Mouse (Mus musculus): ENCODE data around the gene Gm20388. TPM values are rescaled to one million over a fixed set of nuclear protein-coding genes. Genes with fewer than 3 reads are reported as not detected.

Gene Gm20388
- total RNA-seq, 2 experiments from 2014 or later = 10.7 TPM; not detected in 1

DNA sequence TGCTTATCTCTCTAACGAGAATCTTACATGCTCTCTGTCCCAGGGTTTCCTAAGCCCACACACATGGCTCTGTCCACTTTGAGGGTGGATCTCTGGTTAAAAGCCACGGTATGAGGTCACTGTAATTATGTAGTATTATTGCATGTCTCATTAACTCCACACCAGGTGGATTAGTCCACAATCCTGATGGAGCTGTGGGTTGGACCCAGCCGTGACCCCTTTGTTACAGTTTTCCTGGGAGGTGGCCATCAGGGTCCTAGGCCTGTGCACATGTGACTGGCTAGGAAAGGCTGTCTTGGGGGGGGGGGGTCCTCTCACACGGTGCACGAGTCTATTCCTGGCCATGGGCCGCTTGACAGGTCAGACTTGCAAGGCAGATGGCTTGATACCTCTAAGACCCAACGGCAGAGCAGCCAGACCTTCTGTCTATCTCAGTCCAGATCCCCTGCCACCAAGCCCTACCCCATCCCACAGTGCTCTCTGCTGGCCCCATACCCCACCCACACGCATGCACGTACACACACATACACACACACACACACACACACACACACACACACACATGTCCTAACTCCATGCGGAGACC is 395.3 kb downstream of the Gm20388 start:
- no peak for DNase-seq (ENCODE audit: low spot score in 2 of 2)

DNA sequence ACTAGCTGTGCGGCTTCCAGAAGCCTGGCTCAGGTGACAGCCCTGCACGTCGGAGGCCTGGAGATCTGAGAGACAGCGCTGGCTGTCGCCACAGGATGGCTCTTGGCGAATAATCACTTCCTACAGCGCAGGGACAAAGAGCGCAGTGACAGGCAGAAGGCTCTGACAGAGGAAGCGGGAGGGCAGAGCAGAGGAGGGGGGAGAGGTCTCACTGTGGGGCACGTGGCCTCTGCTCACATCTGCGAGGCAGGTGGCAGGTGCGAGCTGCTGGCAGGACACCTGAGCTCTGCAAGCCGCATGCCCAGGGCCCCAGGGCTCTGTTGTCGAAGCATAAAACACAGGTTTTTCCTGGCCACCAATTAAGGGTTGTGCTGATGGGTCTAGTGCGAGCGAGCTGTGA is 396.5 kb downstream of the Gm20388 start:
- no peak for DNase-seq (ENCODE audit: low spot score in 2 of 2)

DNA sequence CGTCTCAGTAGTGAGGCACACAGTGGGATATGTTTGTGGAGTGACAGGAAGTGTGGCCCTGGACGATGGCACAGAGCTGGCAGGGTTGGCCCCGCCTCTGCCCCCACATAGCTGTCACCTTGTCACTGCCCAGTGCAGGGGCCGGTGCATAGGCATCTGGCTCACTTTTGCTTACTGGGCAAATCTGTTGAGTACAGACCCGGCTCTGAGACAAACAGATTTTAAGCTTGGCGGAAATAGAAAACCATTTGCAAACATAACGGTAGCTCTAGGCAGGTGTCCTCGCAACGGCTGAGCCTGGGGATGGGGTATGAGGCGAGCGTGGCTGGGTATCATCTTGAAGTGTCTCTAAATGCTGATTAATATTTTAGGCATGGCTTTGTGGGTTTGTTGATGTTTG is 396.9 kb downstream of the Gm20388 start:
- DNase-seq (ENCODE audit: low spot score in 2 of 2) = no peak

DNA sequence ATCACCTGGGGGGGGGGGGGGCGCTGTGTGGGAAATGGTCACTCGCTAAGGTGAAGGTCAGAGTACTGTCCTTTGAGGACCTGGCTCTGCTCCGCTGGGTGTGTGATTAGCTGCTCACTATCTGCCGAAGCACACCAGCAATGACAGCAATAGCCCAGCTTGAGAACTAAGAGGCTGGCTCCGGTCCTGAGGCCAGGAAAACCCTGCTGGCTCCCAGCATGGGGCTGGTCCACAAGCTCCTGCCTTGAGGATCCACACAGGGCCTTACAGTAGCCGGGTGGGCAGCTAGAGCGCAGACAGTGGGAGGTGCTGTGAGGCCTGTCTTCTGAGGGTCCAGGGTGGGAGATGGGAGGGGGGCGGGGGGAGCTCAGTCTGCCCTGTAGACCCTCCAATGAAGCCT is 397.5 kb downstream of the Gm20388 start:
- DNase-seq (ENCODE audit: low spot score in 2 of 2) = no peak

DNA sequence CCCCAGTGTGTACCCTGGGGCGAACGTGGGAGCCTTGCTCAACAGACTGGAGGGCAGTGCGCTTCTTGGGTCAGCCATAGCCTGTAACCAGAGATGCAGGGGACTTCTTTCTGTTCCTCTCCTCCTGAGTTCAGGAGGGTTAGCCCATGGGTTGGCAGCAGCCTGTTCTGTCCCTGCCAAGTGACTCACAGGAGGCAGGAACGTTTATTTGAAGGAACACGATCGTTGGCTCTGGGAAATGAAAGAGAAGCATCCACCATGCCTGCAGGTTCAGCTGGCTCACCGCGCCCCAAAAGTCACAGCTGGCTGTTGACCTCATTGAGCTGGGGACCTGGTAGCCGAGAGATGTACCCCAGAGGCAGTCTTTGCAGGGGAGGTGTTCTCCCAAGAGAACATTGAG is 397.9 kb downstream of the Gm20388 start:
- no peak for DNase-seq (ENCODE audit: low spot score in 2 of 2)

DNA sequence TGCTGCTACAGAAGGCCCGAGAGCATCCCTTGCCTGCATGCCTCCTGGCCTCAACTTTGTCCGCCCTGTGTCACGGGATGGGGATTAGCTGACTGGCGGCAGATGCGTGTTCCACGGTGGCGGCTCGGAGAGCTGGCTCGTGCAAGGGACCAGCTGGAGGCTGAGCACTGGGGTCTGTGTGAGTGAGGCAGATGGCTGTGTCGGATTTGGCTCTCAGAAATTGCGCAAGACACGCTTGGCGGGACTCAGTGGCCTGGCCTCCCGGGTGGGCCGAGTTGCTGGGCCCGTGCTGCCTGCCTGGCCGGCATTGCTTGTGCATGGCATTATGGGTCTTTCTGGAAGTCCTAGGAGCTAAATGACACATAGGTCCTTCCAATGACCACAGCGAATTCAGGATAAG is 398.7 kb downstream of the Gm20388 start:
- DNase-seq (ENCODE audit: low spot score in 2 of 2) = peak in 1 of 2 experiments; percentile 56

DNA sequence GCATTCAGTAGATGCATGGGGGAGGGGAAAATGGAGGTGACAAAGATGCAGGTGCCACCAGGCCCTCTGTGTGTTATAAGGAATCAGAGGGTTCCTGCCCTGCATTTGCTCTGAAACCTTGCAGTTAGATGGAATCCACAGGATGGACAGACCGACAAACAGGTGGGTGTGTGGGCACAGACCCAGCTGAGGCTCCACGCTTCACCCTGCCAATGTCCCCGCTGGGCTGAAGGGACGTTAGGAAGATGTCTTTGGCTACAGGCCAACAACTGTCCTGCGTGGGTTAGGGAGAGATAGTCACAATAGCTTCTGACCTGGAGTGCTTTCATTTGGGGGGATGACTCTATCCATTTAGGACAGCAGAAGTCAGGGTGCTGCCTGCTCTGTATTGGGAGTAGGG is 399.4 kb downstream of the Gm20388 start:
- DNase-seq (ENCODE audit: low spot score in 2 of 2) = no peak

DNA sequence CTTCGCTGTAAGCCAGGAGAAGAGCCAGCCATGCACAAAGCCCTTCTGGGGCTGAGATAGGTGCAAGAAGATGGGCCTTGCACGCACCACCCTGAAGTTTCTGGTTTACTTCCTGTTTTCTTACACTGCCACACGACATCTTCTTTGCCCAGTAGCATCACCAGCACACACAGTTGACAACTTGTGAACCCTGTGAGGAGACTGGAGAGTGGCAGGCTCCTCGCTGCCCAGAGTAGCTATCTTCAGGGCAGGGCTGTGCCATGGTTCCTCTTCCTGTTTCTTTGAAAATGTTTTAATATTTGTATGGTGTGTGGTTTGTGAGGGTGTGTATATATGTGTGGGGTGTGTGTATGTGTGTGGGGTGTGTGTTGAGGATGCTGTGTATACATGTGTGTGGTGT is 401.8 kb downstream of the Gm20388 start:
- DNase-seq (ENCODE audit: low spot score in 2 of 2) = no peak

DNA sequence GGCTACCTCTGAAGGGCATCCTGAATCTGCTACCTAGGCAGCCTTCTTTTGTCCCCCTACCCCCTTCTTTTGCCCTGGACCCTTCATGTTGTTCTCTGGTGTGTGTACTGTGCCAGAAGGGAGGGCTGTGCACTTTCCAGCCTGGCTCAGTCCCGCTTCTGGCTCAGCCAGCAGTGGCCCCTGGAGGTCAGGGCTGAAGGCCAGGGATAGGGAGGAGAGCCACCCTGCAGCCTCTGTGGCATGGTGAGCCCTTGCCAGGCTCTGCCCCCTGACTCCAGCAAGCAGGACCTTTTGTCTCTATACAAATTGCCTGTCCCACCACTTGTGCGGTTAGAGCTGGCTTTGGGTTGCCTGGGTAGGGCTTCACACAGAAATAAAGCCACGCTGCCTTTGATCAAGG is 403.0 kb downstream of the Gm20388 start:
- DNase-seq (ENCODE audit: low spot score in 2 of 2) = no peak

DNA sequence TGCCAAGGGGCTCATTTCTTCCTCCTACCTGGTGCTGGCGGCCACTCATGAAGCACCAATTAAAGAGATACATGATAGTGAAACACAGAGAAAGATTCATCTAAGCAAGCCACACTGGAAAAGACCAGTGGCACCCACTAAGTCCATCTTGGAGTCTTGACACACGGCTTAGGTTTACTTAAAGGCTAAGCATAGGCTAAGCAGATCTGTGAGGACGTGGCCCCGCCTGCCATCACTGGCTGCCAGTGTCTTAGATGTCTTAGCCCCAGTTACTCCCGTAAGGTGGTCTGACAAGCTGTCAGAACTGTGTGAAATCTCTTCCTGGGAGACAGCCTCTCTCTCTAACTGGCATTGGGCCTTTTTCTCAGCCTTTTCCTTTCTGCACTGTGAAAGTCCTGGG is 404.3 kb downstream of the Gm20388 start:
- DNase-seq (ENCODE audit: low spot score in 2 of 2) = no peak

DNA sequence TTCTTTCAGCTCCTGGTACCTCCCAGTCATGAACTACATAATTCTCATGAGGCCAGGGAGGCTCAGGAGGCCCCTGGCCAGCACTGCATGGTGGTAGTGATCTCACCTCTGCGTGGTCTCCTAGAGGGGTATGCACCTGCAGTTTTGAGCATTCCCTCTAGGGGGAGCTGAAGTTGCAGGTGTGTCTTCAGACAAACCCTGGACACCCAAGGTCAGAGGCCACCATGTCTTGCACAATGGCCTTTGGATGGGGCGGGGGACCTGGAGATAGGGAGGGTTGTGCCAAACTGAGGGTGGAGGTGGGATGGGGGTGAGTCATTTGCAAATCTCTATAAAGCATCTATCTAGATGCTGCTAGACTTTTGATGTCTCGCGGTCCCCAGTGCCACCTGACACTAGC is 405.0 kb downstream of the Gm20388 start:
- no peak for DNase-seq (ENCODE audit: low spot score in 2 of 2)

DNA sequence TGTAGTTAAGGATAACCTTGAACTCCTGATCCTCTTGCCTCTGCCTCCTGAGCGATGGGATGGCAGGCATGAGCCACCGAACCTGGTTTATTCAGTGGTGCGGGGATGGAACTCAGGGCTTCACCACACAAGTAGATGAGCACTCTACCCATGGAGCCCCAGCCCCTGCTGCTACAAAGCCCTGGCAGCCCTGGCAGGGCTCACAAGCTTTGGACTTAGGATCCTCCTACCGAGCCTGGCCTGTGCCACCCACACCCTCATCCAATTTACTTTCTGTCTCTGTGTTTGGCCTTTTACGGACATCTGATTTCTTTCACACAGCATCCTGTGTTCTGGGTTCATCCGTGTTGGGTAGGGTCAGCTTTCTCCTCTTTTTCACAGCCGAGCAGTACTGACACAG is 406.1 kb downstream of the Gm20388 start:
- no peak for DNase-seq (ENCODE audit: low spot score in 2 of 2)

DNA sequence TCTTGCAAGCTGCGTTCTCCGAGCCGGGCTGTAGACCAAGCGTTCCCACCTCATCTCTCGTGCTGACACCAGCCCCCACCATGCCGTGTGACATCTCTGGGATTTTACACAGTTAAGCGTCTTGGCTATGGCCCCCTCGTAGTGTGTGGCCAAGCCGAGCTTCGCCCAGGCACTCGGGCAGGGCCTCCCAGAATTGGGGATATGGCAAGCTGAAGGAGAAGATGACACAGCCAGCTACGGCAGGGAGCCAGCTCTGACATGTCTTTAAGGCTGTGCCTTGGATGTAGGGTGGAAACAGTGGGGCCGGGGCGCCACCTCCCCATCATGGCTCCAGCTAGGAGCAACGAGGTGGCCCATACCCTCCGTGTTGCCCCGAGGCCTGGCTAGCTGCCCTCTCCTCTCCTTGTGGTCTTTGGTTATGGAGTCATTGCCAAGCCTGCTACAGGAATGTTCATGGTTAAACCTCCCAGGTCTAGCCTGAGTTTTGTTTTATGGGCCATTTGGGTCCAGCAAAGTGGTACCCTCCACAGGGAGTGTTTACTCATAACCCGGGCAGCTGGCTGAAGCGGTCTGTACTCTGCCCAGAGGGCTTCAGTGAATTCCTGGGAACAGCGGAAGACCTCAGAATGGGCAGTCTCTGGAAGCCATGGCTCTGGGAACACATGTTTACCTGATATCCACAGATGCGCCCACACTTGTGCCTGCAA is 406.6 kb downstream of the Gm20388 start:
- no peak for DNase-seq (ENCODE audit: low spot score in 2 of 2)

DNA sequence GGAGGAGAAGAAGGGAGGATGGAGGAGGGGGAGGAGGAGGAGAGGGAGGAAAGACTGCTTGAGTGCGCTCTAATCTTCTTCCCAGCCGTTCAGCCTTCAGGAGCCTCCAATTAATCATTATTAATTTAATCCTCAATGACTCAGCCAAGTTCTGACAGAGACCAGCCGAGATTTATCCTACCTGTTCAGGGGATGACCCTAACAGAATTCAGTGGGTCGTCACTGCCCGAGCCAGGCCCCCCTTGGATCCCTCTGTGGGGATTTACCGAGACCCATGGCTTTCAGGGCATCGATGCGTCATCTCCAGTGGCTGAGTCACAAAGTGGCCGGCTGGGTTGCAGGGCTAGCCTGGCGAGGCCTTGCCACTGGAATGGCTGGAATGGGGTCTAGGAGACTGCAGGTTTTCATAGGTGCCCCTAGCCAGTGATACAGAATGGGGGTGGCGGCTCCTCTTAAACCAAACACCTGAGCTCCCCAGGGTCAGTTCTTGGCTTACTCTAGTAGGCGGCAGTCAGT is 407.9 kb downstream of the Gm20388 start:
- no peak for DNase-seq (ENCODE audit: low spot score in 2 of 2)

DNA sequence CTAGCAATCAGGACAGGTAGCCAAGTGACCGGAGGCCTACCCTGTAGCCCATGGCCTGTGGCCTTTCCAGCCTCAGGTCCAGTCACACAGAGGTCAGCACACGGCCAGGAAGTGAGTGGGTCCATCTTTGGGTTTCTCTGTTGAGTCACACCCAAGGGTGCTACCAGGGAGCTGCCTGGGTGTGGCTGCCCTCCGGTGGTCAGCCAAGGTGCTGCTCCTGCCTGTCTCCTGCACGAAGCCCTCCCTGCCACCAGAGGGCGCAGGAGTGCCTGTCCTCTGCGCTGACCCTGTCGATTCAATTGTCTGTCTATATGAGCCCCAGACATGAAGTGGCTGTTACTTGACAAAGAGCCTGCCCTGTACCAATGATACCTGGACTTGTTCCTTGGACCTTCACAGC is 408.8 kb downstream of the Gm20388 start:
- peak in 1 of 2 experiments; percentile 85 for DNase-seq (ENCODE audit: low spot score in 2 of 2)

DNA sequence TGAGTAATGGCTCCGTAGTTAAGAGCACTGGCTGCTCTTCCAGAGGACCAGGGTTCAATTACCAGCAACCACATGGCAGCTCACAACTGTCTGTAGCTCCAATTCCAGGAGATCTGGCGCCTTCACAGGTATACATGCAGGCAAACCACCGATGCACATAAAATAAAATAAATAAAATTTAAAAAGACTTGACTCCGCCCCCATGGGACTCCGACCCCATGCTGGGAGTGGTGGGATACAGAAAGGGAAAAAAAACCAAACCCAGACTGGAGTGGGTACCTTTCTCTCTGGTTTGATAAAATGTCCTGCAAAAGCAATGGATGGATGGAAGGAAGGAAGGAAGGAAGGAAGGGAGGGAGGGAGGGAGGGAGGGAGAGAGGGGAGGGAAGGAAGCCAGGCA is 409.5 kb downstream of the Gm20388 start:
- no peak for DNase-seq (ENCODE audit: low spot score in 2 of 2)

DNA sequence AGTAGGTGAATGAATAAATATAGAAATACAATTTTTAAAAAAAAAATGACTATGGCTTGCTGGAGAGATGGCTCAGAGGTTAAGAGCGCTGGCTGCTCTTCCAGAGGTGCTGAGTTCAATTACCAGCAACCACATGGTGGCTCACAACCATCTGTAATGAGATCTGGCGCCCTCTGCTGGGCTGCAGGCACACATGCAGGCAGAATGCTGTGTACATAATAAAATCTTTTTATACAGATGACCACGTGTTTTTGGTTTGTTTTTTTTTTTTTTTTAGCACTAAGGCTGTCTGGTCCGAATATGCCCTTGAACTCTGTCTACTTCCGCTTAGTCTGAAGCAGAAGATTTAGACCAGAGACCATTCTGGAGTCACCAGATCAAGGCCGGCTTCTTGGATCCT is 411.1 kb downstream of the Gm20388 start:
- DNase-seq (ENCODE audit: low spot score in 2 of 2) = no peak

DNA sequence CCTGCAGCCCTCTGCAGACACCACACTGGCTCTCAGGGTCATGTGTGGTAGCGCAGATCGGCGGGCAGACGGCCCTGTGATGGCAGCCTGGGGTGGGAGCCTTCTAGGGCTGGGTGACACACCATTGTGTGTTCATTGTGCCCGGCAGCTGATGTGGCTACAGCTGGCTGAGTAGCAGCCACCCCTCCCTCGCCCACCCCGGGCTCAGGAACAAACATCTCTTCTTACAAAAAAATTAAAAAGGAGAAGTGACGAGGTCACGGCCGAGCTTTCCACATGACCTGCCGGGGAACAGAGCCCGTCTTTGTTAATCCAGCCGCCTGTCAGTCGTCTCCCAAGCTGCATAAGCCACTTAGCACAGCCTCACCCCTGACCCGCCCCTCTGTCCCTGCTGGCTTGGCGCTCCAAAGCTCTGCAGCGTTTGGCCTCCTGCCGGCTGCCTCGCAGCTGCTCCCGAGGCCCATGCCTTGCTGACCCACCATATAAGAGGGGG is 412.4 kb downstream of the Gm20388 start:
- DNase-seq (ENCODE audit: low spot score in 2 of 2) = peak in 1 of 2 experiments; percentile 78

DNA sequence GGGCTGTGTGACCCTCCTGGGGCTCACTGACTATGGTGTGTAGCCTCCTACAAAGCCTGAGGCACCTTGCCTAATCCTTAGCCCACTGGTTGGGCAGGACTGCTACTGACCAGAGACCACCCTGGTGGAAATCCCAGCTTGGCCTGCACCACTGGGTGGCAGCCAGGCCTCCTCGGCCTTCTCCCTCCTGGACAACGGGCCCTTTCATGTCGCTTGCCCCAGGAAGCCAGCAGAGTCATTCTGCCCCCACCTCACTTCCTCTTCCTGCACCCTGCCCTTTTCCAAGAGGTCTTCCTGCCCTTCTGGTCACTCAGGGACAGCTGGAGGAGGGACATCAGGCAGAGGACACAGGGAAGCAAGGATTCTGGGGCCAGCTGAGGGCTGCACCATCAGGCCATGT is 413.9 kb downstream of the Gm20388 start:
- DNase-seq (ENCODE audit: low spot score in 2 of 2) = no peak

DNA sequence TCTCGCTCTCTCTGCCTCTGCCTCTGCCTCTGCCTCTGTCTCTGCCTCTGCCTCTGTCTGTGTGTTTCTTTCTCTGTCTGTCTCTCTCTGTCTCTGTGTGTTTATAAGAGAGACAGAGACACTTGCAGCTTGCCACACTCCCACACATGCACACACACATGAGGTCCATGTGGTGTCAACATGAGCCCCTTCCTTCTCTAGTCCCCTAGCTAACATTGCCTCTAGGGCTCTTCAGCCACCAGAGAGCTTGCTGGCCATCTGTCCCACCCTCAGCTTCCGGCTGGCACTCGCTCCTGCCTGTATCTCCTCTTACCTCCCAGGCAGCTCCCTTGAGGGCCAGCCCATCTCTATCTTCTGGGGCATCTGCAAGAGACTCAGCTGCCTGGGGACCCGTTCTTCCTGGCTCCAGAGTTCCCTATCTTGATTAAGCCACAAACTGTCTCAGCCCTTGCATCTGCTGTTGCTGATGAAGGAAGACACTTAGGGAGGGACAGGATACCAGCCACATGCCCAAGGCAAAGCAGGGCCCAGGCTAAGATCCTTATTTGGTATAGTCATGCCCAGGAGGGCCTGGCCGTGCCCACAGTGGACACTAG is 414.6 kb downstream of the Gm20388 start:
- no peak for DNase-seq (ENCODE audit: low spot score in 2 of 2)

DNA sequence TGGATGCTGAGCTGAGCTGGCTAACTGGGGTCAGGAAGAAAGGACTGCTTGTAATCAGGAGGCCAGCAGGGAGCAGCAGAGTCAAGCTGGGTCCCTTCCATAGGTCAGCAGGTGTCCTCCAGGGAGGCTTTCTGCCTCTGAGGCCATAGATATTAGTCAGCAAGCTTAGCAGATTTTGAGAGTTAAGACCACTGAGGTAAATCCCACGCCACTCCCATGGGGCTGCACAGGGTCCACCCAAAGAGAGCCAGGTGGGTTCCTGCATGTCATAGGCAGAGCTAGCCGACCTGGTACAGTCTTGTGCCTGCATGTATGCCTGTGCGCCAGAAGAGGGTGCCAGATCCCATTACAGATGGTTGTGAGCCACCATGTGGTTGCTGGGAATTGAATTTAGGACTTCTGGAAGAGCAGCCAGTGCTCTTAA is 416.5 kb downstream of the Gm20388 start:
- DNase-seq (ENCODE audit: low spot score in 2 of 2) = no peak

DNA sequence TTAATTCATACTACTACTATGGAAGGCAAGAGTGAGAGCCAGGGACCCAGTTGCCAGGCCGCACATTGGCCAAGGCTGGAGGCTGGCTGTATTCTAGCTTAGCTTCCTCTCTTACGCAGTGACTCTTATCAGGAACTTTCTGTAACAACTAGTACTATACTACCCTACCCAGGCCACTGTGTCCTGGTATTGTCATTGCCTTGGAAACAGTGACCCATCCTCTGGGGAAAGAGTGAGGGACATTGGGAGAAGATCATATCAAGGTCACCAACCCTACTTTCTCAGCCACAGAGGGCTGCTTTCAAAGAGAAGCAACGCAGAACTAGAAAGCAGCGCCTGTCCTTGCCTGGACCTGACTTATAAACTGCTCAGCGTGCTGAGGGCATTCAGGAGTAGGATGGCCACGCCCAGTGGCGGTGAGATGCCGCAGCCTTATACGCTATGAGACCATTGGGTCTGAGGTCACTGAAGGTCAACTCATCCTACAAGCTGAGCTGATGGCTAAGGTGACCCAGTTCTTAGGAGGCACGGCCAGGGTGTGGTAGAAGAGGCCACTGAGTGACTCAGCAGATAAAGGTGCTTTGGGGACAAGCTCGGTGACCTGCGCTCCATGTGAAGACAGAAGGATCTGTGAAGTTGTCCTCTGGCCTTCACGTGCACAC is 417.9 kb downstream of the Gm20388 start:
- DNase-seq (ENCODE audit: low spot score in 2 of 2) = no peak

Data from layer of hippocampus, adult 18-20 months (tissue).